Mouse (Mus musculus) cortical plate, adult 2 months (tissue): ENCODE measurements at regions not wholly inside any gene's neighbourhood (a gene's known extent, or its start where the extent isn't known, plus 50 kb on each side); places are given as distances from the start of the nearest gene placed in this dataset.

Experiments used
- CTCF ChIP-seq: fragments of 200-500 bp; IDR thresholded peaks from 2 replicates; pipeline ENCODE4 v1.5.1; 2011; ENCODE audit warnings: mild to moderate bottlenecking, control low read depth, low read length; ENCODE audit not compliant: insufficient read depth; ENCODE audit errors: extremely low read depth
- POLR2A ChIP-seq: fragments of 200-500 bp; IDR thresholded peaks from 2 replicates; pipeline ENCODE4 v1.6.1; 2011; ENCODE audit warnings: mild to moderate bottlenecking, low read length, control low read depth; ENCODE audit not compliant: insufficient read depth; ENCODE audit errors: extremely low read depth

DNA sequence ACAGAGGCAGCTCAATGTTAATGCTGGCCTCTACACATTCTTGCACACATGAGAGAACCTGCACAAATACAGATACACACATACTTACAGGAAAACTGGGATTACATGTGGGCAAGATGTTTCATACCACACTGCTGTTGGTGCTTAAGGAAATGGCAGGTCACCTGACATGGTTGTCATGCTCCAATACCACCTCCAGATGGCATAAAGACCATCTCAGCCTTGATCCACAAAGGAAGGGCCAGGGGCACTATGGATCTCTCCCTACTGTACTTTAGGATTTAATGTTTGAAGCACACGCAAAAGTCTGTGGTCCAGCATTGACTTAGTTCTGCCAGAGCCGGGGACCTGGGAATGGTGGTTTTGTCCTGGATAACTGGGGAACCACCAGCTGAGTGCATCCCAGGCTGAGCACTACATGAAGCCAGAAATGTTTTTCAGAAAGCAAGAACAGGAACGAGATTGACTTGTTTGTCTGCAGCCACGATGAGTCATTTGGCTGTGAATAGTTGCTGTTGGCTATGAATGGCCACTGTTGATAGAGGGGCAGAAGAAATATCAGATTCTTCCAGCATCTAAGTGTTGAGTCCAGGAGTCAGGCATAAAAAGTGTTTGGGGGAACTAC, 176.0 kb upstream of the Pabpc6 start:
- TF ChIP-seq POLR2A (no peak), CTCF (0 out of 2 replicates have a peak, but pooled peaks have one; percentile 14)
